Mouse (Mus musculus) heart, adult 2 months (tissue): ENCODE measurements around the gene Tspan9. TPM values are rescaled to one million over a fixed set of nuclear protein-coding genes. Genes with fewer than 3 reads are reported as not detected.
A peak's percentile ranks its signal among the peaks of the same experiment; 100 is the strongest.

Experiments used
- DNase-seq, 2 experiments: peaks; one replicate each; pipeline ENCODE4 v3.0.0; 2021
- H3K27ac ChIP-seq: fragments of 200-600 bp; 2 replicates; pipeline ENCODE4 v1.8.1; 2022
- H3K27me3 ChIP-seq: fragments of 200-500 bp; 2 replicates; pipeline ENCODE4 v1.6.1; 2012; ENCODE audit warnings: mild to moderate bottlenecking, low read length, inconsistent platforms, mixed read lengths; ENCODE audit not compliant: control insufficient read depth, insufficient read depth
- H3K36me3 ChIP-seq: fragments of 200-500 bp; 2 replicates; pipeline ENCODE4 v1.6.1; 2012; ENCODE audit warnings: low read length, inconsistent platforms; ENCODE audit not compliant: control insufficient read depth, insufficient read depth
- H3K4me1 ChIP-seq: fragments of 200-500 bp; 2 replicates; pipeline ENCODE4 v1.6.1; 2011; ENCODE audit warnings: low read length; ENCODE audit not compliant: control insufficient read depth, insufficient read depth
- H3K4me3 ChIP-seq: fragments of 200-600 bp; 2 replicates; pipeline ENCODE4 v1.8.1; 2022
- H3K79me2 ChIP-seq: fragments of 200-500 bp; replicated peaks from 2 replicates; pipeline ENCODE4 v1.6.1; 2012; ENCODE audit warnings: mild to moderate bottlenecking, inconsistent platforms, low read length, moderate library complexity, mixed read lengths; ENCODE audit not compliant: control insufficient read depth, insufficient read depth
- H3K9ac ChIP-seq: fragments of 200-500 bp; 2 replicates; pipeline ENCODE4 v1.6.1; 2012; ENCODE audit warnings: low read depth, mild to moderate bottlenecking, control low read depth, inconsistent platforms, low read length, mixed read lengths
- CTCF ChIP-seq: fragments of 200-600 bp; IDR thresholded peaks from 2 replicates; pipeline ENCODE4 v1.8.1; 2022; ENCODE audit warnings: antibody characterized with exemption, mild to moderate bottlenecking, moderate library complexity
- EP300 ChIP-seq: fragments of 200-500 bp; IDR thresholded peaks from 2 replicates; pipeline ENCODE4 v1.6.1; 2011; ENCODE audit warnings: low read depth, low read length, control low read depth; ENCODE audit not compliant: insufficient read depth
- POLR2A ChIP-seq: fragments of 200-500 bp; IDR thresholded peaks from 2 replicates; pipeline ENCODE4 v1.6.1; 2011; ENCODE audit warnings: mild to moderate bottlenecking, low read depth, low read length, control low read depth; ENCODE audit not compliant: insufficient read depth
- WGBS: fragments of 180-500 bp; shearing (Covaris S2); methylation state at CpG from one replicate; pipeline ENCODE4 v1.1.7; 2018; 5-methylcytosine and 5-hydroxymethylcytosine counted together
- intact Hi-C: fragments of 180-260 bp; cut with DNase I; formaldehyde crosslinking; loops from one replicate; pipeline ENCODE4 v1.15.1; 2025
- polyA plus RNA-seq: library from polyadenylated mRNA; depleted of rRNA; stranded (reverse); fragments of >200 nt; gene quantifications from 2 replicates; pipeline ENCODE4 v1.2.3, GENCODE M21; 2012
- total RNA-seq, 2 experiments: library from RNA; stranded (reverse); gene quantifications; 2 replicates each; pipeline ENCODE4 v1.2.3; 2021

The Tspan9 gene
- total and polyA plus RNA-seq, 3 experiments: 84.9 to 104 (median 88.5) TPM

DNA sequence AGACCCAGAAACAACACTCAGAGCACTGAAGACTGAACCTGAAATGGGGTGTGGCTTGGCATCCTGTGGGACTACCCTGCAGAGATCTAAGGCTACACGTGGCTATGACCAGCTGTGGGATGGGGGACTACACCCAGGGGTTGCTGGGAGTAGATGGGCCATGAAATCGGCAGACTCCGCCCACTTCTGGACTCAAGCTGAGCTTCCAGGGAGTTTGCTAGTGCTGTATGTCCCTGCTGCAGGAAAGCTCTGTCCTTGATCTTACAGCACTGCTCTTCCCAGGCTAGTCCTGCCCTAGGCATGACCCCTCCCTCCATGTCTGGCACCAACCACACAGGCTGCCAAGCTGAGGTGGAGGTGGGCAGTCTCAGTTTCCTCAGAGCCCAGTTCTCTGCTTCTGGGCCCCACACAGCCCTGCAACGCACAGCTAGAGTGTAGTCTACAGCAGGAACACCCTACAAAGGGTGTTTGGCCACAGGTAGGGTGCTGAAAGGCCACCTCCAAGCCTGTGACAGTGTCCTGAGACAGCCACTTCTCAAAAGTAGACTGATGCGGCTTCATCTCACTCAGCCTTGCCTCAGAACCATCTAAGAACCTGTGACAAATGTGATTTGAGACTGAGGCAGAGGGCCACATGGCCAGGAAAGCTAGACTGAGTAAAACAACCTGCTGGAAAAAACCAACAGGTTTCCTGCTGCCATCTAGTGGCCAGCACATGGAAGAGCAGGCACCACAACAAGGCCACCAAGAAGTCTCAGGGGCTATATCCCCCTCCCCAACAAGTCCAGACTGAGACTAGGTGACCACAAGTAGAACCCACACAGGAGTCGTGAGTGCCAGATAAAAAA, 52.2 kb downstream of the Tspan9 start:
- WGBS: 29% methylated on average over 6 of the region's 6 CpGs
- no peak overlapping the region for H3K4me3 ChIP-seq
- H3K27me3 ChIP-seq: no peaks in the 10 kb centered on the region
- DNase-seq: peak; percentile 59 to 61
- H3K9ac ChIP-seq: no peak overlapping the region
- peaks cover 32% of the 10 kb centered on the region for H3K4me1 ChIP-seq
- H3K27ac ChIP-seq: peak overlapping the region; percentile 82
- no peaks in the 10 kb centered on the region; the same call in 1 of the 2 replicates for H3K36me3 ChIP-seq
- TF ChIP-seq CTCF: peak; percentile 98
- peak; percentile 94 for TF ChIP-seq EP300
- TF ChIP-seq POLR2A: 0 out of 2 replicates have a peak, but pooled peaks have one; percentile 10
- H3K79me2 ChIP-seq: peaks cover 2% of the 10 kb centered on the region; the same call in 1 of the 2 replicates
- intact Hi-C loops: loop anchor here (1.0 kb wide), 2 partner anchors 59 to 121 kb away; no protein-coding TSS in a partner anchor

DNA sequence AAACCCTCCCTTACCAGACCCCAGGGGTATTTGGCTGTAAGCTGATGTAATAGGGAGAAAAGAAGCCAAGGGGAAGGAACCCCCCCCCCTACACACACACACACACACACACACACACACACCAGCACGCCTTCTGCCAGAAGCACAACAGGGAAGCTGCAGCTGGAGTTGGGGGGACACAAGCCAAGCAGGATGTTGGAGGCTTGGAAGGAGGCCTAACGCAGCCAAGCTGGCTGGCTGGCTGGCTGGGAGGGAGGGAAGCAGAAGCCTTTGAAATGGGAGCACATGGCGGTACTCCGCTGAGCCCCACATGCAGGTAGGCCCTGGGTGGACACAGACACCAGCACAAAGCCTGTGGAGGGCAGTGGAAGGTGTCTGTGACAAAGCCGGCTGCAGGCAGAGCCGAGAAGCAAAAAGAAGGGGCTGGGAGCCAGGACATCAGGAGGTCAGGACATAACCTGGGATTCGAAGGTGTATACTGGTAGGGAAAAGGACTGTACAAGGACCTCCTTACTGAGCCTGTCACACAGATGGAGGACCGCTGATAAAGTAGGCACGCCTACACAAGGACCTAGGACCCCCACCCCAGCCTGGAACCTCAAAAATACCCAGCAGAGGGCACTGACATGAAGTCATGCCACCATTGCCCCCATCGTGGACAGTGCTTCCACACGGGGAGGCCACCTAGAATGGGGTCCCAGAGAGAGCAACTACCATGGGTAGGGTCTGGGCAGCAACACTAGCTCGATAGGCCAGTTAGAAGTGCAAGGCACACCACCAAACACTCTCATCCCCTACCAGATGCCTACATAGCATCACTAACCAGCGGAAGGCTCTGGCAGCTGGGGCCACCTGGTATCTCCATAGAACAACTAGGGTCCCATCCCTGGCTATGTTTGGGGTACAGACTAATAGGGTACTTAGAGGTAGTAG, 53.4 kb downstream of the Tspan9 start:
- Histone ChIP-seq H3K4me3 (no peak overlapping the region), H3K27me3 (no peaks in the 10 kb centered on the region), H3K79me2 (peaks cover 2% of the 10 kb centered on the region; the same call in 1 of the 2 replicates), H3K27ac (peak overlapping the region; percentile 55), H3K4me1 (peaks cover 32% of the 10 kb centered on the region), H3K9ac (no peak overlapping the region), H3K36me3 (no peaks in the 10 kb centered on the region; the same call in 1 of the 2 replicates)
- WGBS: 46% methylated on average over 13 of the region's 13 CpGs
- DNase-seq: peak; percentile 83 to 86
- intact Hi-C loops: no loop called here
- TF ChIP-seq CTCF (no peak), EP300 (peak; percentile 87)

DNA sequence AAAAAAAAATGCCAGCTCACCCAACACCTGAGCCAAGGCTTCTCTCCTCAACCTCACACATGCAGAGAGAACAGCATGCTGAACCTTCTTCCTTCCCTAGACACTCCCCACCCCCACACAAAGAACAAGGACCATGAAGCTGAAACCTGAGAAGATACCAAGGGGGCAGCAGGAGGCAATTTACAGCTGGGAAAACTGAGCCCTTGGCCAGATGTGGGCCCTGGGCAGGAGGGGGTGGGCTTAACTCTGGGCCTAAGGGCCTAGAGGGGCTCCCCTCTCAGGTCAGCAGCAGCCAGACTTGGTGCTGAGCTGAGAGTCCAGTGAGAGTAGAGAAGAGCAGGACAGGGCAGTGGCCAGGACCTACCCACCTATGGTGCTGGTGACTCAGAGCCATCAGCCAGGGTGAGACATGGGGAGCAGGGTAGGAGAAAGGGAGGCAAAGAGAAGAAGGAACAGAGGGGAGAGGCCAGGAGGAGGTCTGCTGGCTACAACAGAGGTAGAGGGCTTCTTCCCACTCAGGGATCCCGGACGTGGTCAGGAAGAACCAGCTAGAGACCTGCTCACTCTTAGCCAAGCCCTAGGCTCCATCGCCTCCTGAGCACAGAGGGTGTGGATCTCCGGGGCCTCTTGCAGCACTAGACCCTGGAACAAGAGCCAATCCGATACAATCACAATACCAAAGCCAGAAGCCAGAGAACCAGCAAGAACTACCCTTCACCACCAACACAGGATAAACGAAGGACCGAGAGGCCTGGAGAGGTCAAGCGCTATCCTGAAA, 54.5 kb downstream of the Tspan9 start:
- Histone ChIP-seq H3K36me3 (no peaks in the 10 kb centered on the region; the same call in 1 of the 2 replicates), H3K27me3 (no peaks in the 10 kb centered on the region), H3K4me1 (peaks cover 30% of the 10 kb centered on the region), H3K27ac (peak overlapping the region; percentile 64), H3K9ac (no peak overlapping the region; the same call in 1 of the 2 replicates), H3K79me2 (peaks cover 2% of the 10 kb centered on the region; the same call in 1 of the 2 replicates), H3K4me3 (no peak overlapping the region)
- peak in 1 of 2 experiments; percentile 33 for DNase-seq
- TF ChIP-seq EP300 (no peak), CTCF (no peak), POLR2A (no peak)
- intact Hi-C loops: no loop called here
- 39% methylated on average over 8 of the region's 8 CpGs for WGBS

- peaks cover 14% of the 10 kb centered on the region for H3K4me1 ChIP-seq
- H3K27ac ChIP-seq: no peak overlapping the region
- H3K79me2 ChIP-seq: peaks cover 3% of the 10 kb centered on the region
- intact Hi-C loops: no loop called here
- H3K36me3 ChIP-seq: no peaks in the 10 kb centered on the region; the same call in 1 of the 2 replicates
- TF ChIP-seq POLR2A: no peak
- TF ChIP-seq EP300: no peak
- no peak for TF ChIP-seq CTCF
- 79% methylated on average over 9 of the region's 9 CpGs for WGBS
- no peak overlapping the region for H3K9ac ChIP-seq
- no peak for DNase-seq
- H3K4me3 ChIP-seq: no peak overlapping the region
- no peaks in the 10 kb centered on the region for H3K27me3 ChIP-seq
Measured at GRCm38 (mm10) chr6:128085488-128086066, 57.8 kb downstream of the Tspan9 start.

GRCm38 (mm10) chr6:128083305-128083704, 60.1 kb downstream of the Tspan9 start:
- WGBS: 81% methylated on average over 11 of the region's 11 CpGs
- TF ChIP-seq EP300 (no peak), POLR2A (no peak), CTCF (no peak)
- intact Hi-C loops: no loop called here
- no peak overlapping the region for H3K4me3 ChIP-seq
- H3K9ac ChIP-seq: no peak overlapping the region
- H3K27ac ChIP-seq: no peak overlapping the region
- DNase-seq: no peak
- H3K27me3 ChIP-seq: no peaks in the 10 kb centered on the region
- no peaks in the 10 kb centered on the region for H3K36me3 ChIP-seq
- H3K79me2 ChIP-seq: peaks cover 2% of the 10 kb centered on the region
- H3K4me1 ChIP-seq: no peaks in the 10 kb centered on the region
